Mouse (Mus musculus): ENCODE measurements around the gene Prcd.

Prcd gene

GRCm38 (mm10) chr11:116669787-116670365 is 16.5 kb downstream of the Prcd start:
- DNase-seq, result no peak

- DNase-seq, result no peak
Observed at GRCm38 (mm10) chr11:116670386-116670785, 17.1 kb downstream of the Prcd start.

- DNase-seq, result peak; percentile 99
Observed at GRCm38 (mm10) chr11:116671112-116671844, 17.9 kb downstream of the Prcd start.

GRCm38 (mm10) chr11:116671845-116672434 is 18.6 kb downstream of the Prcd start:
- DNase-seq, result no peak

- no peak for DNase-seq
Observed at GRCm38 (mm10) chr11:116672595-116672994, 19.3 kb downstream of the Prcd start.

GRCm38 (mm10) chr11:116673410-116673809 is 20.1 kb downstream of the Prcd start:
- DNase-seq, result no peak

- DNase-seq, result peak; percentile 97
Observed at GRCm38 (mm10) chr11:116674616-116675379, 21.5 kb downstream of the Prcd start.

GRCm38 (mm10) chr11:116675429-116675828 is 22.1 kb downstream of the Prcd start:
- peak; percentile 93 for DNase-seq

GRCm38 (mm10) chr11:116676175-116676976 is 23.0 kb downstream of the Prcd start:
- no peak for DNase-seq

GRCm38 (mm10) chr11:116677711-116678441 is 24.5 kb downstream of the Prcd start:
- no peak for DNase-seq

GRCm38 (mm10) chr11:116679148-116679547 is 25.8 kb downstream of the Prcd start:
- DNase-seq, result no peak

- DNase-seq, result no peak
Observed at GRCm38 (mm10) chr11:116680321-116681091, 27.2 kb downstream of the Prcd start.

- no peak for DNase-seq
Observed at GRCm38 (mm10) chr11:116681147-116681546, 27.8 kb downstream of the Prcd start.

- peak; percentile 92 for DNase-seq
Observed at GRCm38 (mm10) chr11:116682501-116683144, 29.3 kb downstream of the Prcd start.

- DNase-seq, result peak; percentile 89
Observed at GRCm38 (mm10) chr11:116683777-116684176, 30.4 kb downstream of the Prcd start.

- peak; percentile 66 for DNase-seq
Observed at GRCm38 (mm10) chr11:116685729-116686128, 32.4 kb downstream of the Prcd start.

- no peak for DNase-seq
Observed at GRCm38 (mm10) chr11:116687897-116688296, 34.6 kb downstream of the Prcd start.

- no peak for DNase-seq
Observed at GRCm38 (mm10) chr11:116689622-116690021, 36.3 kb downstream of the Prcd start.

GRCm38 (mm10) chr11:116690701-116691575 is 37.6 kb downstream of the Prcd start:
- peak; percentile 89 for DNase-seq

- no peak for DNase-seq
Observed at GRCm38 (mm10) chr11:116693899-116694249, 40.5 kb downstream of the Prcd start.
